Mouse (Mus musculus): ENCODE measurements around the gene Glg1. TPM values are rescaled to one million over a fixed set of nuclear protein-coding genes. Genes with fewer than 3 reads are reported as not detected.
"Not testable (repeated sequence)": the region's sequence is repeated elsewhere in the genome, so short reads cannot be mapped to it uniquely, and the experiment has no call there.

The Glg1 gene
- polyA plus RNA-seq, 1 experiment from 2014 or later: 78.0 TPM

GRCm38 (mm10) chr8:111285603-111286002, 26.6 kb upstream of the Glg1 start:
- H3K9ac ChIP-seq: no peak overlapping the region
- H3K36me3 ChIP-seq: peaks cover 96% of the 10 kb centered on the region
- H3K4me1 ChIP-seq: no peaks in the 10 kb centered on the region
- H3K4me3 ChIP-seq (replicated peaks): no peak overlapping the region
- no peaks in the 10 kb centered on the region for H3K9me3 ChIP-seq (replicated peaks)
- no peaks in the 10 kb centered on the region for H3K27me3 ChIP-seq
- H3K27ac ChIP-seq: no peak overlapping the region
- no peak for ATAC-seq (replicated peaks; ENCODE audit: low FRiP score)
- WGBS: 62% methylated on average over 4 of the region's 4 CpGs
- no peak overlapping the region for H3K4me2 ChIP-seq

- no peak overlapping the region for H3K9ac ChIP-seq
- H3K27ac ChIP-seq: no peak overlapping the region
- no peak for ATAC-seq (replicated peaks; ENCODE audit: low FRiP score)
- no peaks in the 10 kb centered on the region for H3K4me1 ChIP-seq
- no peaks in the 10 kb centered on the region for H3K9me3 ChIP-seq (replicated peaks)
- H3K4me2 ChIP-seq: no peak overlapping the region
- H3K4me3 ChIP-seq (replicated peaks): no peak overlapping the region
- H3K27me3 ChIP-seq: no peaks in the 10 kb centered on the region
- peaks cover 95% of the 10 kb centered on the region for H3K36me3 ChIP-seq
- WGBS: 98% methylated on average over 3 of the region's 3 CpGs
Observed at GRCm38 (mm10) chr8:111282093-111282492, 23.1 kb upstream of the Glg1 start.

- Histone ChIP-seq H3K27me3 (no peaks in the 10 kb centered on the region), H3K27ac (no peak overlapping the region), H3K9ac (no peak overlapping the region), H3K4me2 (no peak overlapping the region), H3K4me1 (no peaks in the 10 kb centered on the region), H3K9me3 (replicated peaks) (no peaks in the 10 kb centered on the region; the same call in 1 of the 2 replicates), H3K36me3 (peaks cover 30% of the 10 kb centered on the region), H3K4me3 (replicated peaks) (no peak overlapping the region)
- WGBS: 63% methylated on average over 2 of the region's 2 CpGs
- no peak for ATAC-seq (replicated peaks; ENCODE audit: low FRiP score)
Observed at GRCm38 (mm10) chr8:111268277-111268676, 9.3 kb upstream of the Glg1 start.

DNA sequence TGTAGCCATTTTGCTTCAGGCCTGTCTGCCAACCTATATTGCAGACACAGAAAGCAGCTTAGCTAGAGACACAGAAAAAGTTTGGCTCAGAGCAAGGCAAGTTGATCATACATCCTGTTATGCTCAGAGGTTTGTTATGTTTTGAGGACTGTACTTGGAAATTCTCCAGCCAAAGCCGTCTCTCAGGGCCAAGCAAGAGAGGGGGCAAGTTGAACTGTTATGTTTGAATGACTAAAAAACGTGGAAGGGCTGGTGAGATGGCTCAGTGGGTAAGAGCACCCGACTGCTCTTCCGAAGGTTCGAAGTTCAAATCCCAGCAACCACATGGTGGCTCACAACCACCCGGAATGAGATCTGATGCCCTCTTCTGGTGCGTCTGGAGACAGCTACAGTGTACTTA, 7.1 kb upstream of the Glg1 start:
- H3K4me1 ChIP-seq: not testable (repeated sequence)

DNA sequence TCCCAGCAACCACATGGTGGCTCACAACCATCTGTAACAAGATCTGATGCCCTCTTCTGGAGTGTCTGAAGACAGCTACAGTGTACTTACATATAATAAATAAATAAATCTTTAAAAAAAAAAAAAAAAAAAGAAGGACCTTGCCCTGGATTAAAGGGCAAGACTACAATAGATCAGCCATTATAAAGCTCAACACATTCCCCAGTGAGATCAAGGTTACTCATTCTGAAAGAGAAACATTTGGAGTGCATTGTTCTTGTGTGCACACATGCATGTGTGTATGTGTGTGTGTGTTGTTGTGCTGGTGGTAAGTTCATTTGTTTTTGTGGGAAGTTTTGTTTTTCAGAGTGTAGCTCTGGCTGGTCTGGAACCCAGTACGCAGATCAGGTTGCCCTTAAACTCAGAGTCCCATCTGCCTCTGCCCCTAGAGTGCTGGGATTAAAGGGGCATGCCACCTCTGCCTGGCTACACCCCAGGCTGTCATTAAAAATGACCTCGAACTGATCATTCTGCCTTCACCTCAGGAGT, 5.7 kb upstream of the Glg1 start:
- no peak overlapping the region for H3K9ac ChIP-seq
- H3K27ac ChIP-seq: no peak overlapping the region
- H3K9me3 ChIP-seq (replicated peaks): no peaks in the 10 kb centered on the region; the same call in 1 of the 2 replicates
- no peaks in the 10 kb centered on the region for H3K27me3 ChIP-seq
- no peak overlapping the region for H3K4me2 ChIP-seq
- H3K4me3 ChIP-seq (replicated peaks): no peak overlapping the region
- 70% methylated on average over 2 of the region's 2 CpGs for WGBS
- ATAC-seq (replicated peaks; ENCODE audit: low FRiP score): no peak
- 0 out of 2 replicates have a peak, but pooled peaks cover 2% of the 10 kb centered on the region for H3K4me1 ChIP-seq
- peaks cover 4% of the 10 kb centered on the region for H3K36me3 ChIP-seq

More for the DNA sequence above, 7.1 kb upstream of the Glg1 start:
- not testable (repeated sequence) for H3K4me2 ChIP-seq; H3K27me3 ChIP-seq; H3K9me3 ChIP-seq (replicated peaks); ATAC-seq (replicated peaks; ENCODE audit: low FRiP score); H3K4me3 ChIP-seq (replicated peaks); H3K27ac ChIP-seq; H3K9ac ChIP-seq
- H3K36me3 ChIP-seq: peaks cover 15% of the 10 kb centered on the region
- 78% methylated on average over 7 of the region's 7 CpGs for WGBS

GRCm38 (mm10) chr8:111261981-111262381, 3.0 kb upstream of the Glg1 start:
- H3K4me1 ChIP-seq: peaks cover 11% of the 10 kb centered on the region
- no peak overlapping the region for H3K9ac ChIP-seq
- H3K27me3 ChIP-seq: no peaks in the 10 kb centered on the region
- no peaks in the 10 kb centered on the region; the same call in 1 of the 2 replicates for H3K9me3 ChIP-seq (replicated peaks)
- H3K4me2 ChIP-seq: no peak overlapping the region
- no peak overlapping the region for H3K4me3 ChIP-seq (replicated peaks)
- ATAC-seq (replicated peaks; ENCODE audit: low FRiP score): no peak
- H3K36me3 ChIP-seq: no peaks in the 10 kb centered on the region
- 56% methylated on average over 4 of the region's 4 CpGs for WGBS
- no peak overlapping the region for H3K27ac ChIP-seq

GRCm38 (mm10) chr8:111260251-111260650, 1.2 kb upstream of the Glg1 start:
- no peaks in the 10 kb centered on the region for H3K27me3 ChIP-seq
- H3K4me1 ChIP-seq: peaks cover 12% of the 10 kb centered on the region
- no peak overlapping the region for H3K27ac ChIP-seq
- ATAC-seq (replicated peaks; ENCODE audit: low FRiP score): no peak
- WGBS: 94% methylated on average over 5 of the region's 5 CpGs
- H3K36me3 ChIP-seq: peaks cover 7% of the 10 kb centered on the region; the same call in 1 of the 2 replicates
- no peaks in the 10 kb centered on the region for H3K9me3 ChIP-seq (replicated peaks)
- H3K4me3 ChIP-seq (replicated peaks): no peak overlapping the region; the same call in 1 of the 2 replicates
- H3K9ac ChIP-seq: no peak overlapping the region
- H3K4me2 ChIP-seq: peak overlapping the region; percentile 60; the same call in 1 of the 2 replicates

GRCm38 (mm10) chr8:111259408-111259741, 359 bp upstream of the Glg1 start:
- peak overlapping the region; percentile 60 for H3K4me2 ChIP-seq
- peak overlapping the region; percentile 67 for H3K4me3 ChIP-seq (replicated peaks)
- H3K27me3 ChIP-seq: no peaks in the 10 kb centered on the region
- WGBS: 9% methylated on average over 13 of the region's 13 CpGs
- H3K9me3 ChIP-seq (replicated peaks): no peaks in the 10 kb centered on the region
- peaks cover 13% of the 10 kb centered on the region; the same call in 1 of the 2 replicates for H3K36me3 ChIP-seq
- H3K9ac ChIP-seq: peak overlapping the region; percentile 80
- H3K27ac ChIP-seq: peak overlapping the region; percentile 99
- ATAC-seq (replicated peaks; ENCODE audit: low FRiP score): no peak
- H3K4me1 ChIP-seq: peaks cover 12% of the 10 kb centered on the region

GRCm38 (mm10) chr8:111258010-111258630, 896 bp downstream of the Glg1 start:
- Histone ChIP-seq H3K27ac (peak overlapping the region; percentile 99), H3K9ac (peak overlapping the region; percentile 80), H3K27me3 (no peaks in the 10 kb centered on the region), H3K4me3 (replicated peaks) (peak overlapping the region; percentile 67), H3K4me1 (peaks cover 12% of the 10 kb centered on the region), H3K36me3 (peaks cover 13% of the 10 kb centered on the region; the same call in 1 of the 2 replicates), H3K4me2 (peak overlapping the region; percentile 60), H3K9me3 (replicated peaks) (no peaks in the 10 kb centered on the region)
- peak; percentile 67 for ATAC-seq (replicated peaks; ENCODE audit: low FRiP score)
- WGBS: under 1% methylated on average over 26 of the region's 26 CpGs

GRCm38 (mm10) chr8:111252487-111253112, 6.4 kb downstream of the Glg1 start:
- Histone ChIP-seq H3K4me1 (peaks cover 12% of the 10 kb centered on the region), H3K27ac (0 out of 2 replicates have a peak overlapping the region, but pooled peaks have one; percentile 45), H3K4me2 (no peak overlapping the region), H3K27me3 (no peaks in the 10 kb centered on the region), H3K4me3 (replicated peaks) (no peak overlapping the region), H3K9me3 (replicated peaks) (no peaks in the 10 kb centered on the region), H3K9ac (no peak overlapping the region), H3K36me3 (peaks cover 13% of the 10 kb centered on the region; the same call in 1 of the 2 replicates)
- no peak; the same call in 1 of the 2 replicates for ATAC-seq (replicated peaks; ENCODE audit: low FRiP score)
- 75% methylated on average over 4 of the region's 4 CpGs for WGBS

GRCm38 (mm10) chr8:111250111-111250510, 8.9 kb downstream of the Glg1 start:
- no peak for ATAC-seq (replicated peaks; ENCODE audit: low FRiP score)
- WGBS: 67% methylated on average over 2 of the region's 2 CpGs
- Histone ChIP-seq H3K4me3 (replicated peaks) (no peak overlapping the region), H3K36me3 (peaks cover 5% of the 10 kb centered on the region; the same call in 1 of the 2 replicates), H3K9ac (no peak overlapping the region), H3K4me2 (no peak overlapping the region), H3K27ac (peak overlapping the region; percentile 28; the same call in 1 of the 2 replicates), H3K27me3 (no peaks in the 10 kb centered on the region), H3K4me1 (peaks cover 11% of the 10 kb centered on the region; the same call in 1 of the 2 replicates), H3K9me3 (replicated peaks) (no peaks in the 10 kb centered on the region)

- Histone ChIP-seq H3K36me3 (no peaks in the 10 kb centered on the region), H3K9ac (no peak overlapping the region), H3K9me3 (replicated peaks) (no peaks in the 10 kb centered on the region), H3K27me3 (no peaks in the 10 kb centered on the region), H3K4me2 (no peak overlapping the region), H3K4me3 (replicated peaks) (no peak overlapping the region), H3K27ac (no peak overlapping the region), H3K4me1 (peaks cover 11% of the 10 kb centered on the region; the same call in 1 of the 2 replicates)
- ATAC-seq (replicated peaks; ENCODE audit: low FRiP score): no peak
Observed at GRCm38 (mm10) chr8:111248136-111248535, 10.9 kb downstream of the Glg1 start.

Data from kidney, embryonic 15.5 days (tissue).